8 mouse cellular contexts compared by ENCODE assay signal in the genomic region with DNA sequence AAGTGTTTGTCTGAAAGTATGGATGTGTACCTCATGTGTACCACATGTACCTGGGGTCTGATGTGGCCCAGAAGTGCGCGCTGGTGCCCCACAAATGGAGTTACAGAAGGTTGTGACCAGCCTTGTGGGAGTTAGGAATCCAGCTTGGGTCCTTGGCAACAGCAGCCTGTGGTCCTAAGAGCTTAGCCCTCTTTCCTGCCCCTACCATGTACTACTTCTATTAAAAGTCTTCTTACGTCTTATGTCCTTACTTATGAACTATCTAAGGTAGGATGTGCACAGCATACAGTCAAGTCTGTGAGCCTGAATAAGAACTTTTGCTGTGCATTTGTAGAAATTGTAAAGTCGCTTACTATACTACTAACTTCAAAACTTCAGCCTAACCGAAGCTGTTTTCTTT. TPM values are rescaled to one million over a fixed set of nuclear protein-coding genes. Genes with fewer than 3 reads are reported as not detected.
DNase-seq lines count a peak whose midpoint lies in the region; ATAC-seq and TF ChIP-seq lines count a peak whose summit lies in the region.

No protein-coding gene starts in this region.

- peak overlapping the region; percentile 94 for H3K9ac ChIP-seq in lung, embryonic 16.5 days (ENCODE audit: low read length)
- H3K9ac ChIP-seq in embryonic facial prominence, embryonic 11.5 days (replicated peaks; ENCODE audit: low read length) = peak overlapping the region; percentile 32
- H3K9ac ChIP-seq in intestine, postnatal 0 days (ENCODE audit: low read depth, low read length) = peak overlapping the region; percentile 84
- H3K9ac ChIP-seq in neural tube, embryonic 15.5 days (replicated peaks) = peak overlapping the region; percentile 81; the same call in 1 of the 2 replicates

- no peak for DNase-seq in lung, postnatal 25 days (ENCODE audit: low spot score)
- no peak for DNase-seq in embryonic facial prominence, embryonic 11.5 days (ENCODE audit: low spot score)
- DNase-seq in ovary, postnatal 10 days (ENCODE audit: low spot score) = no peak
- no peak for DNase-seq in gastrocnemius, adult 18-20 months (ENCODE audit: low spot score)
- DNase-seq in frontal cortex, postnatal 10 days (ENCODE audit: low spot score in 2 of 2) = no peak

- peak overlapping the region; percentile 85 for H3K4me2 ChIP-seq in lung, embryonic 16.5 days (ENCODE audit: low read depth, low read length)
- H3K4me2 ChIP-seq in embryonic facial prominence, embryonic 11.5 days (ENCODE audit: low read depth, low read length) = peak overlapping the region; percentile 72
- H3K4me2 ChIP-seq in intestine, postnatal 0 days (replicated peaks; ENCODE audit: low read depth) = peak overlapping the region; percentile 71
- H3K4me2 ChIP-seq in neural tube, embryonic 15.5 days = peak overlapping the region; percentile 70

- no peak overlapping the region for H3K27ac ChIP-seq in lung, embryonic 16.5 days (ENCODE audit: low read length)
- H3K27ac ChIP-seq in embryonic facial prominence, embryonic 11.5 days (replicated peaks; ENCODE audit: low read depth, low read length) = no peak overlapping the region
- H3K27ac ChIP-seq in intestine, postnatal 0 days (ENCODE audit: low read depth, low read length) = no peak overlapping the region
- H3K27ac ChIP-seq in neural tube, embryonic 15.5 days (replicated peaks) = no peak overlapping the region

- 21% methylated on average over 5 of the region's 5 CpGs for WGBS in lung, embryonic 16.5 days
- WGBS in embryonic facial prominence, embryonic 11.5 days = 45% methylated on average over 5 of the region's 5 CpGs
- WGBS in intestine, postnatal 0 days = 34% methylated on average over 5 of the region's 5 CpGs
- 37% methylated on average over 5 of the region's 5 CpGs for WGBS in neural tube, embryonic 15.5 days

- no peak for ATAC-seq in lung, embryonic 16.5 days (ENCODE audit: low read depth)
- no peak for ATAC-seq in embryonic facial prominence, embryonic 11.5 days (replicated peaks; ENCODE audit: insufficient number of reproducible peaks, low FRiP score, low TSS enrichment, low read depth)
- no peak for ATAC-seq in intestine, postnatal 0 days
- ATAC-seq in neural tube, embryonic 15.5 days (ENCODE audit: low FRiP score) = no peak

- peaks cover 6% of the 10 kb centered on the region for H3K36me3 ChIP-seq in lung, embryonic 16.5 days (ENCODE audit: control insufficient read depth, insufficient read depth, low read length)
- no peaks in the 10 kb centered on the region; the same call in 1 of the 2 replicates for H3K36me3 ChIP-seq in embryonic facial prominence, embryonic 11.5 days (replicated peaks; ENCODE audit: control insufficient read depth, insufficient read depth, low read depth, low read length)
- H3K36me3 ChIP-seq in intestine, postnatal 0 days (ENCODE audit: control insufficient read depth, insufficient read depth) = peaks cover 6% of the 10 kb centered on the region; the same call in 1 of the 2 replicates
- H3K36me3 ChIP-seq in neural tube, embryonic 15.5 days = peaks cover 8% of the 10 kb centered on the region

- no peaks in the 10 kb centered on the region for H3K27me3 ChIP-seq in lung, embryonic 16.5 days (ENCODE audit: control insufficient read depth, insufficient read depth, low read depth, low read length)
- no peaks in the 10 kb centered on the region for H3K27me3 ChIP-seq in embryonic facial prominence, embryonic 11.5 days (ENCODE audit: control insufficient read depth, insufficient read depth, low read length)
- H3K27me3 ChIP-seq in intestine, postnatal 0 days (replicated peaks; ENCODE audit: control insufficient read depth, insufficient read depth, low read length) = no peaks in the 10 kb centered on the region
- no peaks in the 10 kb centered on the region for H3K27me3 ChIP-seq in neural tube, embryonic 15.5 days (replicated peaks)

- peaks cover 13% of the 10 kb centered on the region for H3K4me1 ChIP-seq in lung, embryonic 16.5 days (replicated peaks; ENCODE audit: control insufficient read depth, insufficient read depth, low read length)
- no peaks in the 10 kb centered on the region for H3K4me1 ChIP-seq in embryonic facial prominence, embryonic 11.5 days (ENCODE audit: control insufficient read depth, insufficient read depth, low read length)
- H3K4me1 ChIP-seq in intestine, postnatal 0 days (replicated peaks; ENCODE audit: control insufficient read depth, insufficient read depth, low read length) = no peaks in the 10 kb centered on the region; the same call in 1 of the 2 replicates
- H3K4me1 ChIP-seq in neural tube, embryonic 15.5 days = peaks cover 29% of the 10 kb centered on the region

- TF ChIP-seq CTCF in intestine, postnatal 0 days (IDR thresholded peaks at IDR 0.05; ENCODE audit: low read depth) = no peak

- peak overlapping the region; percentile 91 for H3K4me3 ChIP-seq in lung, embryonic 16.5 days (ENCODE audit: low read length)
- peak overlapping the region; percentile 91 for H3K4me3 ChIP-seq in embryonic facial prominence, embryonic 11.5 days (ENCODE audit: low read depth, low read length)
- H3K4me3 ChIP-seq in intestine, postnatal 0 days (ENCODE audit: low read depth, low read length) = peak overlapping the region; percentile 89
- H3K4me3 ChIP-seq in neural tube, embryonic 15.5 days (replicated peaks) = peak overlapping the region; percentile 65

- no peaks in the 10 kb centered on the region for H3K9me3 ChIP-seq in lung, embryonic 16.5 days (ENCODE audit: control insufficient read depth, low read length)
- H3K9me3 ChIP-seq in embryonic facial prominence, embryonic 11.5 days (replicated peaks; ENCODE audit: control insufficient read depth, low read length) = no peaks in the 10 kb centered on the region
- H3K9me3 ChIP-seq in intestine, postnatal 0 days (ENCODE audit: control insufficient read depth) = no peaks in the 10 kb centered on the region
- no peaks in the 10 kb centered on the region for H3K9me3 ChIP-seq in neural tube, embryonic 15.5 days (replicated peaks)

RNA-seq across cellular contexts. Expression of a gene that starts 1.0 kb away (rescaled TPM):
- 149 TPM in 2 replicates for polyA plus RNA-seq in lung, embryonic 16.5 days (2015; fragmentation: Nextera tagmentation; extraction: Ambion mirVana)
- 170 and 180 TPM in 2 replicates for polyA plus RNA-seq in embryonic facial prominence, embryonic 11.5 days (2014; fragmentation: Nextera tagmentation; extraction: Ambion mirVana)
- polyA plus RNA-seq in intestine, postnatal 0 days (2015; fragmentation: Nextera tagmentation; extraction: Ambion mirVana) = 107 and 109 TPM in 2 replicates
- polyA plus RNA-seq in neural tube, embryonic 15.5 days (2015; fragmentation: Nextera tagmentation; extraction: Ambion mirVana) = 139 and 145 TPM in 2 replicates
- total RNA-seq in gastrocnemius, adult 18-20 months (2021) = 100 to 1,000 TPM in 1 of 2 experiments, 10 to 100 TPM in 1; 98.6 to 114 TPM

Comparison
In these comparisons a context has a peak if more than half of its experiments do, and no peak if none do; other contexts are left out.
1. H3K9ac ChIP-seq: peak in every context shown above with its lines; median percentile 94 in lung, embryonic 16.5 days; 84 in intestine, postnatal 0 days; 81 in neural tube, embryonic 15.5 days; 32 in embryonic facial prominence, embryonic 11.5 days.